Mouse (Mus musculus): ENCODE results near the gene Radil.

DNA sequence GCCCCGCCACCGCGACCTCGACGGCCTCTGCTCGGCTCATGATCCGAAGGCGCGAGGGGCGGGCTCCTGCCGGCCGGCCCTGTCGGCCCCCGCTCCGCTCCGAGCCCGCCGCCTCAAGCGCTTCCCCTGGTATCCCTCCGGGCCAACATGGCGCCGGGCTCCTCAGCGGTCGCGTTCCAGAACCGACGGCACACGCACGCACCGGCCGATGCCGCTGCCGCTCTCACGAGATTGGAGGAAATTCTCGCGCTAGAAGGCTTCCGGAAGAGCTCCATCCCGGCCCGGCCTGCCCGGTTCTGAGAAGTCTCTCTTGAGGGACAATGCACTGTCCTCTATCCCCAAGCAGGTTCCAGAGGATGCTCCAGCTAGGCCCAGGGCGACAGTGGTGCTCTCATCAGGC is 21.0 kb downstream of the Radil start, which contains the start of gene Papolb:
- TF ChIP-seq CTCF (IDR thresholded peaks at IDR 0.05; ENCODE audit: low read depth, low read length) (no peak), EP300 (IDR thresholded peaks at IDR 0.05; ENCODE audit: insufficient read depth, low read depth, low read length) (no peak), POLR2A (IDR thresholded peaks at IDR 0.05; ENCODE audit: insufficient read depth, low read length) (no peak)
